Mouse (Mus musculus) lung, postnatal 0 days (tissue): ENCODE data around the gene Cdkl3. TPM values are rescaled to one million over a fixed set of nuclear protein-coding genes. Genes with fewer than 3 reads are reported as not detected.

ENCODE experiments used
- ATAC-seq: fragments of 200-750 bp; cut with Nextera tagmentation; 2 replicates; pipeline ENCODE4 v1.8.0; 2017; ENCODE audit warnings: moderate library complexity
- DNase-seq: peaks from one replicate; pipeline ENCODE4 v3.0.0-alpha.2; 2016; ENCODE audit warnings: low spot score
- H3K27ac ChIP-seq: fragments of 300-500 bp; sonication (generic); 2 replicates; pipeline ENCODE4 v1.5.1; 2014; ENCODE audit warnings: antibody characterized with exemption, mild to moderate bottlenecking, low read length, mixed read lengths
- H3K27me3 ChIP-seq: fragments of 300-500 bp; sonication (generic); replicated peaks from 2 replicates; pipeline ENCODE4 v1.6.1; 2014; ENCODE audit warnings: low read length, mixed read lengths; ENCODE audit not compliant: insufficient read depth
- H3K36me3 ChIP-seq: fragments of 300-500 bp; sonication (generic); 2 replicates; pipeline ENCODE4 v1.6.1; 2014; ENCODE audit warnings: low read length, mixed read lengths; ENCODE audit not compliant: insufficient read depth
- H3K4me1 ChIP-seq: fragments of 300-500 bp; sonication (generic); 2 replicates; pipeline ENCODE4 v1.6.1; 2014; ENCODE audit warnings: antibody characterized with exemption, low read depth, low read length, mixed read lengths; ENCODE audit not compliant: insufficient read depth
- H3K4me2 ChIP-seq: fragments of 300-500 bp; sonication (generic); replicated peaks from 2 replicates; pipeline ENCODE4 v1.6.1; 2014; ENCODE audit warnings: low read depth, mild to moderate bottlenecking, low read length, moderate library complexity, mixed read lengths
- H3K4me3 ChIP-seq: fragments of 300-500 bp; sonication (generic); 2 replicates; pipeline ENCODE4 v1.5.1; 2014; ENCODE audit warnings: low read depth, low read length
- H3K9ac ChIP-seq: fragments of 300-500 bp; sonication (generic); replicated peaks from 2 replicates; pipeline ENCODE4 v1.6.1; 2014; ENCODE audit warnings: low read depth, mild to moderate bottlenecking
- H3K9me3 ChIP-seq: fragments of 300-500 bp; sonication (generic); 2 replicates; pipeline ENCODE4 v1.6.1; 2016; ENCODE audit warnings: low read length, mixed read lengths
- CTCF ChIP-seq: IDR thresholded peaks from 2 replicates; pipeline ENCODE4 v1.5.1; 2016; ENCODE audit warnings: antibody characterized with exemption, mild to moderate bottlenecking
- EP300 ChIP-seq: IDR thresholded peaks from 2 replicates; pipeline ENCODE4 v1.6.1; 2016; ENCODE audit warnings: antibody characterized with exemption, mild to moderate bottlenecking, control low read depth
- WGBS: fragments of 180-500 bp; shearing (Covaris S2); extraction: QIAGEN DNeasy Blood & Tissue Kit; methylation state at CpG from one replicate; pipeline ENCODE4 v1.1.7; 2014; 5-methylcytosine and 5-hydroxymethylcytosine counted together
- polyA plus RNA-seq: library from polyadenylated mRNA; unstranded; fragments of >200 nt; fragmentation: Nextera tagmentation; extraction: Ambion mirVana; gene quantifications from 2 replicates; pipeline ENCODE4 v1.2.1, GENCODE M21; 2015

Gene Cdkl3
- polyA plus RNA-seq, 1 experiment from 2014 or later: 6.1 TPM

DNA sequence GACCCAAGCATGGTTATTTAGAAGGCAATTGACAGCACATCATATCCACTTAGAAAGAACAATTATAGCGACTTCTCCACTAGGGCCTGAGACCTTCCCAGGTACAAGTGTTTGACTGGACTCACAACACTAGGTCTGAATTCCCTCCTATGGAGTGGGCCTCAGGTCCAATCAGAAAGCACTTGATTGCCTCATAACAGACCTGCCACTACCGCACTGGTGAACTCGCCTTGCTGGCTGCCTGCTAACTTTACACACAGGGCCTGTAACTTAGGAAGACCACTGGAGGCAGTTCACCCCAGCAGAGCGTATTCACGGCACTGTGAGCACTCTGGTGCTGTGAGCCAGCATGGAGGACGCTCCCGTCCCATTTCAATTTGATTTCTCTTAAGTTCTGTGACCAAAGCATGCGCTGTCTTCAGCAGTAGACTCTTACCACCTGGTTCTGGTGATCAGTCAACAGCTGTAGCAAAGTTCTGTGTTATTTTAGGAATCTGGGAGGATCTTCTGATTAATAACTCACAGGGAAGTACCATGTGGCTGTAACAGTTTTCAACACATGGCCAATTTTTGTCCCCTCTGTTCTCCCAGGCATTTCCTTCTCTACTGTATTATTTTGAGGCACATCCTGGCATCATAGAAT, 69.6 kb downstream of the Cdkl3 start:
- H3K4me3 ChIP-seq: no peak overlapping the region
- H3K4me2 ChIP-seq: no peak overlapping the region
- no peaks in the 10 kb centered on the region; the same call in 1 of the 2 replicates for H3K4me1 ChIP-seq
- no peak overlapping the region for H3K27ac ChIP-seq
- TF ChIP-seq EP300 (no peak), CTCF (0 out of 2 replicates have a peak, but pooled peaks have one; percentile 12)
- WGBS: 69% methylated on average over 8 of the region's 8 CpGs
- H3K9me3 ChIP-seq: no peaks in the 10 kb centered on the region
- H3K27me3 ChIP-seq: no peaks in the 10 kb centered on the region
- ATAC-seq (no peak), DNase-seq (no peak)
- H3K9ac ChIP-seq: no peak overlapping the region
- no peaks in the 10 kb centered on the region for H3K36me3 ChIP-seq

DNA sequence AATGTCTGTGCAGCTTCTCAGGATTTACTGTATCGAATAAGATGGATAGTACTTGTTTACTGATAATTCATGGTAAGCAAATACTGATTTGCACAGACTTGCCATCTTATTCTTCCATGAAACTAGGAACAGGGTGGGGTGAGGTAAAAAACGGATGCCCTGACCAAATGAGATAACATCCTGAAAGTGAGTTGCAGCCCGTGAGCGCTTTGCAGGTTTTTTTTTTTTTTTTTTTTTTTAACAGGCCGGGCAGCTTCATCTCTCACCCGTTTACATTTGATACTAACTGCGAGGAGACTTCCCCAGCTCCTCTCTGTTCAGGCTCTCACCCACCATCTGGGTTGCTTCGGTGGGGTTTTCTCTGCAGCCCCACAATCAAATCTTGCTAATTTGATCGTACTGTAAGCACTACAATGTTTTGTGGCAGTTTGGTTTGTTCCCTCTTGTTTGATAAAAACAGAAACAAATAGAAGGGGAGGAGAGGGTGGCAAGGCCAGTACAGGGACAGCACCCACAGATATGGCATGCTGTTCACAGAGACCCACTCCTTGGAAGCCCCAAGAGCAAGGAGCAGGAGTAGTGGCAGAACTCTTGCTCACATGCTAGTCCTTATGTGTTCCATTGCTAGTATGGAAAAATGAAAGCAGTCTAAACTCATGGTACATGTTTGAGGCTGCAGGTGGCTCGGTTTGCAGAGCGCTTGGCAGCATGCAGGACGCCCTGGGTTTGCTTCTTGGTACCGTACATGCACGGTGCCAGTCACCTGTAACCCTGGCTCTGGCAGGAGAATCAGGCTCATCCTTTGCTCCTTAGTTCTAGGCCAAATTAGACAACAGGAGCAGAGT, 70.8 kb downstream of the Cdkl3 start:
- TF ChIP-seq EP300 (no peak), CTCF (no peak)
- DNase-seq (no peak), ATAC-seq (no peak)
- Histone ChIP-seq H3K4me3 (no peak overlapping the region), H3K36me3 (no peaks in the 10 kb centered on the region), H3K27ac (no peak overlapping the region), H3K4me2 (no peak overlapping the region), H3K9me3 (no peaks in the 10 kb centered on the region), H3K27me3 (no peaks in the 10 kb centered on the region), H3K4me1 (no peaks in the 10 kb centered on the region; the same call in 1 of the 2 replicates), H3K9ac (no peak overlapping the region)
- WGBS: 51% methylated on average over 14 of the region's 14 CpGs

DNA sequence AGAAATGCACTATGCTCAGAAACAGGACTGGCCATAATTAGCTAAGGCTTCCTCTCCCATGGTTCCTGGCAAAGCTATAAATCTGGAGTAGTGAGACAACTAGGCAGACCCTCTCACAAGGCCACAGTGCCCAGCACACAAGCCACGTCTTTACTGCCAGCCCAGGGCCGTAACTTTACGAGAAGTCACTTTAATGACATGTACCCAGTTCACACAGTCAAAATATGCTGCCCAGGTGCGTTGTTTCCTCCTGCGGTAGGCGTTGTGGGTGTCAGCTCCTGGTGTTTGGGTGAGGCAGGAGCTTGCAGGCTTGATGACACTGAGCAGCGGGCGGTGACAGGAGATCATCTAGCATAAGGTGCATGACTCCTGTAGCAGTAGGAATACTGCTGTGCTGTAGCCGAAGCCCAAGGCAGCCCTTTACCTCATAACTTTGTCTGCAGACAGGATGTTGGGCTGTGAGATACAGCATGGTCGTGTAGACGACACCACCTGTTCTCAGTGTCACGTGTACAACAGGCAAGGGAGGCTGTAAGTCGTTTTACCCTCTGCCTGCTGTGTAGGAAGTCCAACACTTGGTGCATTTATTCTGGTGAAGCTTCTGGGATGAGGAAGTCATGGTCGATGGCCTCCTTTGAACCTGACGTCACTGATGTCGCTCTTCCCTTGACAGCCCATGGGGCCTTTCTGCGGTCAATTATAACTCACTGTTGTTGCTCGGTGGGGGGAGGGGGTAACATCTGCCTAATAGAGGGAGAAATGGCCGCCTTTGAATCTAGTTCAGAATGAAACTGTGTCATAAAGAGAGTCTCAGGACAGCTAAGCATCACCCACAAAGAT, 72.0 kb downstream of the Cdkl3 start:
- no peak for ATAC-seq
- WGBS: 66% methylated on average over 19 of the region's 19 CpGs

DNA sequence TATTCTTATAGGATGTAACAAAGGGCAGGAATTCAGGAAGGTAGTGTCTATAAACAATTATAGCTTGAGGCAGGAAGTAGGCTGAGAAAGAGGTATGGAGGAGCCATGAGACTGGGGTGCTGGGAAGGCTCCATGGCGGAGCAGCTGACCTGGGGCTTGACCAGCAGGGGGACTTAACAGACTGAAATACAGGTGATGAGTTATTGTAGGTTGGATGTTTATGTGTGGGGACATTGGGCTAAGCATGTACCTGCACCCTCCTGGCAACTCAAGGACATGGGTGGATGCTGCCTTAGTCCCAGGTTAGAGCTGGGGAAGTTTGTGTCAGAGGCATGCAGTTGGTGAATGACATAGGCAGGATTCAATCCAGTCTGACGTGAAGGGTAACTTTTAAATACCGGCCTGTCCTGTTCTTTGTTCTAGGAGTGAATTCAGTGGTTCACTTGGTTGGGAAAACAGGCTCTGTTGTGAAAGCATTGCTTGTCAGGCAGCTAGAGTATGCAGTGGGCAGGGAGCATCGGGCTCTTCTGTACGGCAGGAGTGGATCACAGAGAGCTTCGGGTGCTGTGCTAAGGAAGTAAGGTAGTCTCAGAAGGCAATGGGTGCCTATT, 72.8 kb downstream of the Cdkl3 start:
- Histone ChIP-seq H3K4me3 (no peak overlapping the region), H3K36me3 (no peaks in the 10 kb centered on the region), H3K27me3 (no peaks in the 10 kb centered on the region), H3K9me3 (no peaks in the 10 kb centered on the region), H3K4me1 (no peaks in the 10 kb centered on the region; the same call in 1 of the 2 replicates), H3K4me2 (no peak overlapping the region), H3K9ac (no peak overlapping the region), H3K27ac (peak overlapping the region; percentile 74)
- ATAC-seq (peak; percentile 28), DNase-seq (peak; percentile 64)
- TF ChIP-seq EP300 (no peak), CTCF (peak; percentile 53)
- 52% methylated on average over 6 of the region's 6 CpGs for WGBS

More for the DNA sequence above, 72.0 kb downstream of the Cdkl3 start:
- no peaks in the 10 kb centered on the region for H3K27me3 ChIP-seq
- peak; percentile 46 for DNase-seq
- H3K4me2 ChIP-seq: no peak overlapping the region
- no peaks in the 10 kb centered on the region for H3K36me3 ChIP-seq
- H3K9ac ChIP-seq: no peak overlapping the region
- H3K4me1 ChIP-seq: no peaks in the 10 kb centered on the region; the same call in 1 of the 2 replicates
- TF ChIP-seq EP300 (no peak), CTCF (no peak)
- H3K27ac ChIP-seq: no peak overlapping the region
- no peaks in the 10 kb centered on the region for H3K9me3 ChIP-seq
- H3K4me3 ChIP-seq: no peak overlapping the region

DNA sequence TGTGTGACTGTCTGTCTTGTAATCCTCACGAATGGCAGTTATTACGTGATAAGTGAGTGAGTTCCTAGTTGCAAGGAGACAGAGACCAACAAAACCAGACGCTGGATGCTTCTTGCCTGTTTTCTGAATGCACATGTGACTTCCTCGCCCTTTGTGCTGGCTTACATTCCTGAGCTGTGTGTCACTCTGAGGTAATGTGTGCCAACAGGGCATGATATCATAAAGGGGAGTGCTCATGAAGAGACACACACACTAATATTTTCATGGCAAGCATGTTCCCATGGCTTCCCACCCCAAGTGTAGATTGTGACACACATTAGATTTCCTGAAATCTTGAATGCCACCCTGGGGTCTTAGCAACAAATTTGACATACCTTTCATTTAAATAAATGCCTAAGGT, 73.9 kb downstream of the Cdkl3 start:
- Histone ChIP-seq H3K9me3 (no peaks in the 10 kb centered on the region), H3K27me3 (no peaks in the 10 kb centered on the region), H3K4me3 (no peak overlapping the region), H3K36me3 (no peaks in the 10 kb centered on the region), H3K4me1 (no peaks in the 10 kb centered on the region; the same call in 1 of the 2 replicates), H3K4me2 (no peak overlapping the region), H3K27ac (peak overlapping the region; percentile 74; the same call in 1 of the 2 replicates), H3K9ac (no peak overlapping the region)
- TF ChIP-seq CTCF (no peak), EP300 (peak; percentile 56; the same call in 1 of the 2 replicates)
- 46% methylated on average over 4 of the region's 4 CpGs for WGBS
- ATAC-seq: peak; percentile 63
- DNase-seq: peak; percentile 87
